Mouse (Mus musculus): Measurements from ENCODE around the gene Myo10. TPM values are rescaled to one million over a fixed set of nuclear protein-coding genes. Genes with fewer than 3 reads are reported as not detected.

Gene Myo10
- polyA plus RNA-seq, 1 experiment from 2014 or later: 77.7 TPM

DNA sequence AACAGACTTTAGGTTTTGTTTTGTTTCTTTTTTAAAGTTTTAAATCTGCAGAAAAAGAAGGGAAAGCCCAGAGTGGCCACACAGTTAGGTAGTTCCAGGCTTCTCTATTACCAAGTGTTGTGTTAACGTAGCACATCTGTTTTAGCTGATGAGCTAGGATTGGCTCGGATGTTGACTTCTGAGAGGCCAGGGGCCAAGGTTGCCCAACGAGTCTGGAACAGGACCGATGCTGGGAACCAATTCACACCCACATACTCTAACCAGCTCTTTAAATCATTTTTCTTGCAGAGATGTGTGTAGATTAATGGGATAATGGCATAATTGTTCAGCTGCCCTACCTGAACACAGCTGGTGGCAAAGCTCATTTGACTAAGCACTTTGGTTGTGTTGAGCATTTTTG is 1.8 kb upstream of the Myo10 start:
- Histone ChIP-seq H3K9ac (replicated peaks) (no peak overlapping the region), H3K4me1 (peaks cover 13% of the 10 kb centered on the region), H3K27me3 (peaks cover 19% of the 10 kb centered on the region), H3K4me2 (replicated peaks) (no peak overlapping the region), H3K27ac (replicated peaks) (no peak overlapping the region), H3K9me3 (no peaks in the 10 kb centered on the region), H3K36me3 (no peaks in the 10 kb centered on the region), H3K4me3 (no peak overlapping the region)
- 78% methylated on average over 4 of the region's 4 CpGs for WGBS
- ATAC-seq (ENCODE audit: low FRiP score, low read depth): no peak

- H3K9ac ChIP-seq (replicated peaks): 0 out of 2 replicates have a peak overlapping the region, but pooled peaks have one; percentile 24
- peaks cover 19% of the 10 kb centered on the region for H3K27me3 ChIP-seq
- peaks cover 13% of the 10 kb centered on the region for H3K4me1 ChIP-seq
- no peak for ATAC-seq (ENCODE audit: low FRiP score, low read depth)
- no peak overlapping the region for H3K27ac ChIP-seq (replicated peaks)
- peak overlapping the region; percentile 92 for H3K4me2 ChIP-seq (replicated peaks)
- H3K9me3 ChIP-seq: no peaks in the 10 kb centered on the region
- H3K4me3 ChIP-seq: peak overlapping the region; percentile 81
- no peaks in the 10 kb centered on the region for H3K36me3 ChIP-seq
- WGBS: 4% methylated on average over 20 of the region's 20 CpGs
These were observed 750 bp upstream of the Myo10 start for GRCm38 (mm10) chr15:25621351-25622199.

DNA sequence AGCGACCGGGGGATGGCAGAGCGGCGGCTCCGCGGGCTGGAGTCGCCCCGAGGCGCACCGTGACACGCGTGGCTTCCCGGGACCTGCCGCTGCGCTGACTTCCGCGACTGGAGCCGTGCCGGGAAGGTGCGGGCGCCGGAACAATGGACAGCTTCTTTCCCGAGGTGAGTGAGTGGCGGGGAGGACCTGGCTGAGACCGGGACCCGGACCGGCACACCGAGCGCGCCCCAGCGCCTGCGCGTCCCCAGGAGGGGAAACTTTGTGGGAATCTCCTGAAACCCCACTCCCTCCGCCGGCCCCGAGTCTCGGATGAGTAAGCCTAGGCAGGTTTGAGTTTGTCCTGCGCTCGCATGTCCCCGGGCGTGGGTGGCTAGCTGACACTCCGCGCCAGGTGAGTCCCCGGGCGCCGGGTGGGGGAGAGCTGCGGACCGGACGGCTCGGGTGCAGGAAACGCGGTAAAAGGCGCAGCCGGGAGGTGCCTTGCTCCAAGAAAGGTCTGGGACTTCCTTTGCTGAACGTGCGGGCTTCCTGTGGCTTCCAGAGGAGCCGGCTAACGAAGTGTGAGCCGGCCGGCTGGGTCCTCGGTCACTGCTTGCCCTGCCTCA is 644 bp downstream of the Myo10 start:
- Histone ChIP-seq H3K27me3 (peaks cover 19% of the 10 kb centered on the region), H3K27ac (replicated peaks) (peak overlapping the region; percentile 64), H3K36me3 (no peaks in the 10 kb centered on the region), H3K4me2 (replicated peaks) (peak overlapping the region; percentile 92), H3K9ac (replicated peaks) (peak overlapping the region; percentile 77), H3K4me1 (peaks cover 13% of the 10 kb centered on the region), H3K9me3 (no peaks in the 10 kb centered on the region), H3K4me3 (peak overlapping the region; percentile 81)
- under 1% methylated on average over 53 of the region's 61 CpGs for WGBS
- ATAC-seq (ENCODE audit: low FRiP score, low read depth): peak; percentile 34

- peak overlapping the region; percentile 77 for H3K9ac ChIP-seq (replicated peaks)
- peaks cover 19% of the 10 kb centered on the region for H3K27me3 ChIP-seq
- H3K4me2 ChIP-seq (replicated peaks): peak overlapping the region; percentile 92
- peaks cover 13% of the 10 kb centered on the region for H3K4me1 ChIP-seq
- H3K27ac ChIP-seq (replicated peaks): no peak overlapping the region
- no peaks in the 10 kb centered on the region for H3K36me3 ChIP-seq
- peak overlapping the region; percentile 81 for H3K4me3 ChIP-seq
- WGBS: 10% methylated on average over 9 of the region's 9 CpGs
- no peak for ATAC-seq (ENCODE audit: low FRiP score, low read depth)
- no peaks in the 10 kb centered on the region; the same call in 1 of the 2 replicates for H3K9me3 ChIP-seq
These were observed 1.3 kb downstream of the Myo10 start for GRCm38 (mm10) chr15:25623556-25624180.

DNA sequence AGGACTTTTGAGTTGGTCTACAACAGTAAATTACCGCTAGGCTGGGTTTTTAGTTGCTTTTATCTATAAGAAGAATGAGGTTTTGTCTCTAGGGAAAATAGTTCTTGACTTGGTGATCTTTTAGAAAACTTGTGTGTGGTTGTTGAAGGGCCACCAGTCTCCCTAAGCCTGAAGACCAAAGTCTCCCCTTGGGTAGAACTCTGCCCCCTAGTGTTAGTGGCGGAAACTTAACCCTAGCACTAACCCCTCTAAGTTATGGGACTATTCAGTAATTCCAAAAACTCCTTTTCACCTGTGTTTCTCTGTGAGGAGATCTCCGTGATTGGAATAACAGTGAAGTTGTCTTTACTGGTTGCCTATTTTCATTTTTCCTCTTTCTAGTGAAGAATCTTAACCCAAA is 1.9 kb downstream of the Myo10 start:
- H3K27ac ChIP-seq (replicated peaks): no peak overlapping the region
- no peak overlapping the region for H3K9ac ChIP-seq (replicated peaks)
- WGBS: 51% methylated on average over 3 of the region's 3 CpGs
- H3K4me2 ChIP-seq (replicated peaks): peak overlapping the region; percentile 92
- H3K4me3 ChIP-seq: 0 out of 2 replicates have a peak overlapping the region, but pooled peaks have one; percentile 81
- H3K9me3 ChIP-seq: no peaks in the 10 kb centered on the region; the same call in 1 of the 2 replicates
- no peaks in the 10 kb centered on the region for H3K36me3 ChIP-seq
- no peak for ATAC-seq (ENCODE audit: low FRiP score, low read depth)
- peaks cover 13% of the 10 kb centered on the region for H3K4me1 ChIP-seq
- H3K27me3 ChIP-seq: peaks cover 19% of the 10 kb centered on the region

DNA sequence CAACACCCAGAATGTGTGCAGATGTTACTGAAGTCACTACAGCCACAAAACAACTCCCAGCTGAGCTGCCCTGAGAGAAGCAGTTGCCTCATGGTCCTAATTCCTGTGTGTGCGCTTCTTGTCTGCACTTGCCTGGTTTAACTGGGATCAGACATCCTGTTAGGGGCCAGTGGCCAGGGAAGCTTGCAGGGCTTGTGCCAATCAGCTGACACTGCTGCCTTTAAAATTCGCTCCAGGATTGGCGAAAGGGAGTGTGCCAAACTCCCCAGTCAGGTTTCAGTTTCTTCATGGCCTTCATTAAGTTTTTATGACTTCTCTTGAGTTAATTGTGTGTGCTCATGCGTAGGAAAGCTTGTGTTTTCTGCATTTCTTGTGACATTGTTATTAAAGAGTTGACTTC is 3.1 kb downstream of the Myo10 start:
- Histone ChIP-seq H3K4me2 (replicated peaks) (peak overlapping the region; percentile 6; the same call in 1 of the 2 replicates), H3K9ac (replicated peaks) (no peak overlapping the region), H3K4me1 (peaks cover 13% of the 10 kb centered on the region), H3K27ac (replicated peaks) (no peak overlapping the region), H3K36me3 (no peaks in the 10 kb centered on the region), H3K27me3 (peaks cover 15% of the 10 kb centered on the region), H3K4me3 (no peak overlapping the region), H3K9me3 (no peaks in the 10 kb centered on the region; the same call in 1 of the 2 replicates)
- 87% methylated on average over 4 of the region's 4 CpGs for WGBS
- no peak for ATAC-seq (ENCODE audit: low FRiP score, low read depth)

- no peak overlapping the region for H3K4me3 ChIP-seq
- H3K27me3 ChIP-seq: peaks cover 2% of the 10 kb centered on the region; the same call in 1 of the 2 replicates
- no peak overlapping the region for H3K27ac ChIP-seq (replicated peaks)
- H3K36me3 ChIP-seq: no peaks in the 10 kb centered on the region
- H3K9ac ChIP-seq (replicated peaks): no peak overlapping the region
- ATAC-seq (ENCODE audit: low FRiP score, low read depth): no peak
- peaks cover 18% of the 10 kb centered on the region for H3K4me1 ChIP-seq
- H3K4me2 ChIP-seq (replicated peaks): no peak overlapping the region
- no peaks in the 10 kb centered on the region; the same call in 1 of the 2 replicates for H3K9me3 ChIP-seq
- 86% methylated on average over 7 of the region's 7 CpGs for WGBS
These were observed 4.7 kb downstream of the Myo10 start for GRCm38 (mm10) chr15:25627012-25627411.

GRCm38 (mm10) chr15:25628251-25628650 is 5.9 kb downstream of the Myo10 start:
- no peak for ATAC-seq (ENCODE audit: low FRiP score, low read depth)
- Histone ChIP-seq H3K9me3 (no peaks in the 10 kb centered on the region; the same call in 1 of the 2 replicates), H3K27ac (replicated peaks) (no peak overlapping the region), H3K36me3 (no peaks in the 10 kb centered on the region), H3K27me3 (peaks cover 2% of the 10 kb centered on the region; the same call in 1 of the 2 replicates), H3K4me3 (no peak overlapping the region), H3K9ac (replicated peaks) (no peak overlapping the region), H3K4me2 (replicated peaks) (no peak overlapping the region), H3K4me1 (peaks cover 17% of the 10 kb centered on the region)
- WGBS: 97% methylated on average over 2 of the region's 2 CpGs

DNA sequence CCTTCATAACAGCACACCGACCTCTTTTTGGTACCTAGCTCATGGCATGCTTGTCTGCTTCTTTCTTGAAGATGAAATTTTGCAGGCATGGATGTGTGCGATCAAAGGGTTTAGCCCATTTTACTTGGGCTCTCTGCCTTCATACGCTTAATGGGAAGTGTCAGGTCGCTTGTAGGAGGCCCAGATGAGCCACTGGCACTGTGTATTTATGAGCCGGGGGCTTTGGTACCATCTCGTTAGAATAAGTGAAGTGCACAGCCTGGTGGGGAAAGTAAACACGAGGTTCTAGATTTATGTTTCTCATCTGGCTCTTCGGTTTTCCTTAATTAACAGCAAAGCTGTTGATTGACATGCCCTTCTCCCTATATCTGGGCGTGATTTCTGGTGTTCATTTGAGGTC is 8.4 kb downstream of the Myo10 start:
- H3K9ac ChIP-seq (replicated peaks): no peak overlapping the region
- 0 out of 2 replicates have a peak, but pooled peaks cover 6% of the 10 kb centered on the region for H3K4me1 ChIP-seq
- no peak for ATAC-seq (ENCODE audit: low FRiP score, low read depth)
- 80% methylated on average over 9 of the region's 9 CpGs for WGBS
- H3K9me3 ChIP-seq: no peaks in the 10 kb centered on the region; the same call in 1 of the 2 replicates
- no peak overlapping the region for H3K27ac ChIP-seq (replicated peaks)
- H3K36me3 ChIP-seq: no peaks in the 10 kb centered on the region
- no peak overlapping the region for H3K4me3 ChIP-seq
- no peak overlapping the region for H3K4me2 ChIP-seq (replicated peaks)
- H3K27me3 ChIP-seq: no peaks in the 10 kb centered on the region

DNA sequence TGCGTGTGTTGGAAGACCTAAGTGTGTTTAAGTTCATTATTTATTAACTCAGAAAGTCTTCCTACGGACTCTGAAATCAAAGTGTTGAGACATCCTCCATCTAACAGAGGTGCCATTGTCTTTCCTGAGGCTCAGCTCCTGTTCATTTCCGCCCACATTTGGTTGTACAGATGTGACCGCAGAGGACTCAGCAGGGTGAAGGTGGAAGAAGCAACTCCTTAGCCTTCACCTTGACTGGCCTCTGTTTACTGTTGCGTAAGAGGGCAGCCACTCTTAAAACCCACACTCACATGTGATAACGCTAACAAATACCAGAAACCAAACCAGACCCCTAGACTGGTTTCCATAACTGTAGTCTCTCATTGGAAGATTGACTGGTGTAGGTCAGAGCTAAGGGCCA is 9.0 kb downstream of the Myo10 start:
- Histone ChIP-seq H3K27ac (replicated peaks) (no peak overlapping the region), H3K36me3 (no peaks in the 10 kb centered on the region), H3K9ac (replicated peaks) (no peak overlapping the region), H3K4me1 (0 out of 2 replicates have a peak, but pooled peaks cover 6% of the 10 kb centered on the region), H3K9me3 (no peaks in the 10 kb centered on the region; the same call in 1 of the 2 replicates), H3K27me3 (no peaks in the 10 kb centered on the region), H3K4me3 (no peak overlapping the region), H3K4me2 (replicated peaks) (no peak overlapping the region)
- ATAC-seq (ENCODE audit: low FRiP score, low read depth): no peak
- 87% methylated on average over 6 of the region's 6 CpGs for WGBS

DNA sequence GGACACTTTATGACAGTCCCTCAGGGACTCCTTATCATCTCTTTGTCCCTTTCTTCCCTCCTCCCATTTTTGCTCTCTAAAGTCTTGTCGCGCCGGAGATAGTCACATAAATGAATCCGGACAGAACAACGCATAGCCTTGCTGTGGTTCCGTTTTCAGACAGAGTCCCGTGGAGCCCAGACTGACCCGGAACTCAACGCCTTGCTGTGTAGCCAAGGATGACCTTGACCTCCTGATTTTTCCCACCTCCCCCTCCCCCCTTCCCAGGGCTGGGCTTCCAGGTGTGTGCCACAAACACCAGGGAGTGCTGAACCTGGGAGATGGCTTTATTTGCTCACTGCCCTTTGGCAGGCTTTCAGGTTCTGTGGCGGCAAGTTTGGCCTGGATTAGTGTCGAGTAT is 10.6 kb downstream of the Myo10 start:
- H3K9ac ChIP-seq (replicated peaks): no peak overlapping the region
- H3K4me2 ChIP-seq (replicated peaks): no peak overlapping the region
- no peak for ATAC-seq (ENCODE audit: low FRiP score, low read depth)
- 86% methylated on average over 11 of the region's 11 CpGs for WGBS
- no peaks in the 10 kb centered on the region for H3K36me3 ChIP-seq
- H3K4me1 ChIP-seq: 0 out of 2 replicates have a peak, but pooled peaks cover 6% of the 10 kb centered on the region
- H3K4me3 ChIP-seq: no peak overlapping the region
- no peak overlapping the region for H3K27ac ChIP-seq (replicated peaks)
- no peaks in the 10 kb centered on the region for H3K27me3 ChIP-seq
- no peaks in the 10 kb centered on the region; the same call in 1 of the 2 replicates for H3K9me3 ChIP-seq
